Mouse (Mus musculus): ENCODE data around the gene Vamp4.

GRCm38 (mm10) chr1:162529651-162530050 lies 40.7 kb upstream of the Vamp4 start:
- TF ChIP-seq POLR2A (IDR thresholded peaks at IDR 0.05; ENCODE audit: borderline replicate concordance, extremely low read depth, insufficient read depth, insufficient read length, poor library complexity, severe bottlenecking) (no peak), CTCF (IDR thresholded peaks at IDR 0.05; ENCODE audit: borderline replicate concordance, extremely low read depth, insufficient read depth, insufficient read length) (peak; percentile 12; the same call in 1 of the 2 replicates)

Data from brain, embryonic 14.5 days (tissue).